Mouse (Mus musculus) bone marrow macrophage, adult 2 months (primary cell): Measurements from ENCODE around the gene Xkr8. TPM values are rescaled to one million over a fixed set of nuclear protein-coding genes. Genes with fewer than 3 reads are reported as not detected.

Experiments
- H3K27ac ChIP-seq: 2 replicates; pipeline ENCODE4 v1.5.1; 2012; ENCODE audit warnings: low read depth, low read length; ENCODE audit not compliant: insufficient read depth
- H3K4me1 ChIP-seq: 2 replicates; pipeline ENCODE4 v1.6.1; 2012; ENCODE audit warnings: low read length; ENCODE audit not compliant: control insufficient read depth, insufficient read depth
- H3K4me3 ChIP-seq: 2 replicates; pipeline ENCODE4 v1.5.1; 2012; ENCODE audit warnings: mild to moderate bottlenecking, low read length, moderate library complexity; ENCODE audit not compliant: insufficient read depth
- CTCF ChIP-seq: IDR thresholded peaks from 2 replicates; pipeline ENCODE4 v1.5.1; 2012; ENCODE audit warnings: low read depth, mild to moderate bottlenecking, low read length, moderate library complexity
- POLR2A ChIP-seq: IDR thresholded peaks from 2 replicates; pipeline ENCODE4 v1.6.1; 2012; ENCODE audit warnings: mild to moderate bottlenecking, low read depth, low read length, borderline replicate concordance
- polyA plus RNA-seq: library from polyadenylated mRNA; stranded (reverse); fragments of >200 nt; gene quantifications from 2 replicates; pipeline ENCODE4 v1.2.4, GENCODE M21; 2012; ENCODE audit not compliant: missing spikeins, insufficient read depth, insufficient read length

Xkr8 gene
- polyA plus RNA-seq, 1 experiment, result 2.7 TPM

GRCm38 (mm10) chr4:132702076-132702475 lies 30.3 kb downstream of the Xkr8 start:
- Histone ChIP-seq H3K4me3 (no peak overlapping the region), H3K27ac (no peak overlapping the region), H3K4me1 (no peaks in the 10 kb centered on the region)
- TF ChIP-seq CTCF, result no peak
- no peak for TF ChIP-seq POLR2A

GRCm38 (mm10) chr4:132693366-132693765 lies 39.0 kb downstream of the Xkr8 start:
- Histone ChIP-seq H3K4me3 (no peak overlapping the region), H3K4me1 (peaks cover 3% of the 10 kb centered on the region; the same call in 1 of the 2 replicates), H3K27ac (no peak overlapping the region)
- TF ChIP-seq CTCF (no peak), POLR2A (no peak)

GRCm38 (mm10) chr4:132689634-132690033 lies 42.7 kb downstream of the Xkr8 start:
- TF ChIP-seq POLR2A (no peak), CTCF (no peak)
- peaks cover 9% of the 10 kb centered on the region; the same call in 1 of the 2 replicates for H3K4me1 ChIP-seq
- H3K4me3 ChIP-seq, result no peak overlapping the region
- H3K27ac ChIP-seq, result no peak overlapping the region

- H3K4me3 ChIP-seq, result no peak overlapping the region
- TF ChIP-seq CTCF, result peak; percentile 41; the same call in 1 of the 2 replicates
- TF ChIP-seq POLR2A, result no peak
Observed at GRCm38 (mm10) chr4:132676771-132677539, 55.4 kb downstream of the Xkr8 start.

More at GRCm38 (mm10) chr4:132676771-132677539, 55.4 kb downstream of the Xkr8 start:
- H3K4me1 ChIP-seq, result no peaks in the 10 kb centered on the region
- H3K27ac ChIP-seq, result no peak overlapping the region

Other genes with a start within 250 kb of the Xkr8 start
- 12.8 and 13.8 TPM in 2 replicates for gene Sesn2, start 222.0 kb downstream of the Xkr8 start, polyA plus RNA-seq
- gene Atpif1, start 198.9 kb downstream of the Xkr8 start, polyA plus RNA-seq, result 539 and 589 TPM in 2 replicates
- gene Dnajc8, start 197.0 kb downstream of the Xkr8 start, polyA plus RNA-seq, result 140 and 155 TPM in 2 replicates
- 81.4 and 91.0 TPM in 2 replicates for gene Ptafr, start 168.5 kb downstream of the Xkr8 start, polyA plus RNA-seq
- gene Eya3, start 93.6 kb downstream of the Xkr8 start, polyA plus RNA-seq, result 37.9 and 42.5 TPM in 2 replicates
- 8.8 and 9.1 TPM in 2 replicates for gene Smpdl3b, start 24.7 kb upstream of the Xkr8 start, polyA plus RNA-seq
- gene Rpa2, start 35.8 kb upstream of the Xkr8 start, polyA plus RNA-seq, result 18.4 and 21.8 TPM in 2 replicates
- gene Themis2, start 63.8 kb upstream of the Xkr8 start, polyA plus RNA-seq, result 132 and 141 TPM in 2 replicates
- gene Ppp1r8, start 110.6 kb upstream of the Xkr8 start, polyA plus RNA-seq, result 24.3 and 28.5 TPM in 2 replicates
- 78.3 and 87.6 TPM in 2 replicates for gene Stx12, start 152.0 kb upstream of the Xkr8 start, polyA plus RNA-seq
- 36.3 and 37.6 TPM in 2 replicates for gene Fam76a, start 190.0 kb upstream of the Xkr8 start, polyA plus RNA-seq
- 24.3 and 26.0 TPM in 2 replicates for gene Fgr, start 241.5 kb upstream of the Xkr8 start, polyA plus RNA-seq